Mouse (Mus musculus) olfactory bulb, adult 2 months (tissue): Measurements from ENCODE around the gene Homer2. TPM values are rescaled to one million over a fixed set of nuclear protein-coding genes. Genes with fewer than 3 reads are reported as not detected.

ENCODE experiments used
- H3K27ac ChIP-seq: fragments of 200-500 bp; 2 replicates; pipeline ENCODE4 v1.5.1; 2012; ENCODE audit warnings: low read depth, low read length; ENCODE audit not compliant: insufficient read depth
- H3K4me1 ChIP-seq: fragments of 200-500 bp; 2 replicates; pipeline ENCODE4 v1.6.1; 2012; ENCODE audit warnings: low read length; ENCODE audit not compliant: control insufficient read depth, insufficient read depth
- H3K4me3 ChIP-seq: fragments of 200-500 bp; 2 replicates; pipeline ENCODE4 v1.5.1; 2012; ENCODE audit warnings: mild to moderate bottlenecking, low read depth, low read length, moderate library complexity; ENCODE audit not compliant: insufficient read depth
- CTCF ChIP-seq: fragments of 200-500 bp; IDR thresholded peaks from 2 replicates; pipeline ENCODE4 v1.5.1; 2012; ENCODE audit warnings: low read depth, mild to moderate bottlenecking, low read length, moderate library complexity; ENCODE audit not compliant: insufficient read depth
- POLR2A ChIP-seq: fragments of 200-500 bp; IDR thresholded peaks from 2 replicates; pipeline ENCODE4 v1.6.1; 2012; ENCODE audit warnings: mild to moderate bottlenecking, low read depth, low read length, moderate library complexity; ENCODE audit not compliant: insufficient read depth
- WGBS: fragments of 180-500 bp; shearing (Covaris S2); methylation state at CpG from one replicate; pipeline ENCODE4 v1.1.7; 2018; 5-methylcytosine and 5-hydroxymethylcytosine counted together
- polyA plus RNA-seq: library from polyadenylated mRNA; stranded (reverse); fragments of >200 nt; gene quantifications from 2 replicates; pipeline ENCODE4 v1.2.4, GENCODE M21; 2012; ENCODE audit warnings: low replicate concordance; ENCODE audit not compliant: missing spikeins, insufficient read depth, insufficient read length

Gene Homer2
- polyA plus RNA-seq, 1 experiment: not detected

DNA sequence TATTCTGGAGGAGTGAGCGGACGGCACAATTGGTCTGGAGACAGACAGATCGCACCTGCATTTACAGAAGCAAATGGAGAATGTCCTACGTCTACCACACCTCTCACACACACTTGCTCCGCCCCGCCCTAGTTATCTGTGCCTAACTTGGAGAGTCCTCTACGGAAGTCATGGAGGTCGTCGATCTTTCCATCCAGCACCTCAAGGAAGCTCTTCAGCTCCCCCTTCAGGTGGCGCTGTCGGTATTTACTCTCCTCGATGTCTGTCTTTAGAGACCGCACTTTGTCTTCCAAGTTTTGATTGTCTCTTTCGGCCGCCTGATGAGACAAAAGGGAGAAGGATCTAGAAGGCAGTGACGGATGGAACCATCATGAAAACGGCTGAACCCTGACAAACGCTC lies 97.2 kb downstream of the Homer2 start:
- H3K4me1 ChIP-seq: no peaks in the 10 kb centered on the region
- WGBS: 58% methylated on average over 18 of the region's 18 CpGs
- H3K27ac ChIP-seq: no peak overlapping the region
- TF ChIP-seq POLR2A (no peak), CTCF (peak; percentile 44; the same call in 1 of the 2 replicates)
- H3K4me3 ChIP-seq: no peak overlapping the region

GRCm38 (mm10) chr7:81606452-81606851 lies 100.9 kb downstream of the Homer2 start:
- Histone ChIP-seq H3K27ac (no peak overlapping the region), H3K4me1 (no peaks in the 10 kb centered on the region), H3K4me3 (no peak overlapping the region)
- TF ChIP-seq CTCF (no peak), POLR2A (no peak)
- 57% methylated on average over 5 of the region's 5 CpGs for WGBS

GRCm38 (mm10) chr7:81605489-81605888 lies 101.8 kb downstream of the Homer2 start:
- TF ChIP-seq POLR2A (no peak), CTCF (no peak)
- Histone ChIP-seq H3K27ac (no peak overlapping the region), H3K4me1 (no peaks in the 10 kb centered on the region), H3K4me3 (no peak overlapping the region)
- WGBS: 60% methylated on average over 4 of the region's 4 CpGs

- Histone ChIP-seq H3K27ac (no peak overlapping the region), H3K4me3 (no peak overlapping the region), H3K4me1 (0 out of 2 replicates have a peak, but pooled peaks cover 3% of the 10 kb centered on the region)
- TF ChIP-seq CTCF (no peak), POLR2A (no peak)
- WGBS: 82% methylated on average over 5 of the region's 5 CpGs
Observed at GRCm38 (mm10) chr7:81604991-81605390, 102.3 kb downstream of the Homer2 start.

DNA sequence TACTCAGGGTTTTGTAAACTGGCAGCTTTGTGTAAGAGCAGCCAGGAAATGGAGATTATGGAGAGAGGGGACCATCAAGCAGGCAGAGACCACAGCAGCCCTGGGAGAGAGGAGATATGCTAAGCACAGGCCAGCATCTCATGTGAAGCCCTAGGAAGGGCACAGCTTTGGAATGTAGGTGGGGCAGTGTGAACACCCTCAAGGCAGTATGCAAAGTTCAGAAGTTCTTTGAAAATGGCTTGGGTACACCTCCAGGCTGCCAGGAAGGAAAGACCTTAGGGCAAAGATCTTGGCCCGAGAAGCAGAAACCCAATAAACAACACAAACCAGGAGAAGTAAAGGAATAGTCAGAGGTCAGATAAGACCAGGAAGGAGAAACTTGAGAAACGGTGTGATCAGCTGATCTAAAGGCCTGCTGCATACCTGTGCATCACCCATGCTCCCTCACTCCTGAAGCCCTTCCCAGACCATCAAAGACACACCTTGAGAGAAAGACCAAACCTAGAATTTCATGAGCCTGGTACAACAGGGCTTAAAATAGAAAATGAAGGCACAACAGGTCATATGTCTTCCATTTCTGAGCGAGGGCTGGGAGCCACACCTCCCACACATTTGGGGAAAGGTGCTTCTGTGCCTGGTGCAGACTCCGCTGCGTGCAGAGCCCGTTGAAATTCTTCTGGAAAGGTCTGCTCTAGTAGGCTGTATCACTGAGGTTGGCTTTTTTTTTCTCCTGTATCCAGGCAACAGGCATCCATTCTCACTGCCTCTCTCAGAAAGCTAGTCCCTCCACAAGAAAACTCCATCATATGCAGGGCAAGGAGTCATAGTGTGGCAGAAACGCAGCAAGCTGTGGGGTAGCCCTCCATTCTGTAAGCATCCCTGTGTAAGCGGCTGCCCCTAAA lies 107.7 kb downstream of the Homer2 start:
- no peak overlapping the region for H3K4me3 ChIP-seq
- H3K4me1 ChIP-seq: peaks cover 6% of the 10 kb centered on the region; the same call in 1 of the 2 replicates
- H3K27ac ChIP-seq: 0 out of 2 replicates have a peak overlapping the region, but pooled peaks have one; percentile 2
- 42% methylated on average over 8 of the region's 8 CpGs for WGBS
- TF ChIP-seq CTCF (no peak), POLR2A (no peak)

- TF ChIP-seq POLR2A (no peak), CTCF (no peak)
- H3K4me3 ChIP-seq: no peak overlapping the region
- peaks cover 6% of the 10 kb centered on the region; the same call in 1 of the 2 replicates for H3K4me1 ChIP-seq
- WGBS: 97% methylated on average over 1 of the region's 1 CpGs
- H3K27ac ChIP-seq: no peak overlapping the region
Observed at GRCm38 (mm10) chr7:81597660-81598059, 109.7 kb downstream of the Homer2 start.

DNA sequence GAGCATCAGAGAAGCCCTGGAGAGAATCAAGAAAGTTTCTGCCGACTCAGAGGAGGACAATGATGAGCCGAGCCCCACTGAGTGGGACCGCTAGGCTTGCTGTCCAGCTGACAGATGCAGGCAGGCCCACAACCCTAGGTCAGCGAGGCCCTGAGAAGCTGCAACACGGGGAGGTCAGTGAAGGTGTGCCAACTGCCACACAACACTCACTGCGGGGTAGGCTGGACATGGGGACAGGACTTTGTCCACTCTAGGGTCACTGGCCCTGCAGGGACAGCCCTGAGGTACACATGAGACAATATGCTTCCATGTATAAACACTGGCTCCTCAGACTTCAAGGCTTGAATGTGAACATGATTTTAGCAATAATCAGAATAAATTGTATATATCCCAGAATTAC lies 111.2 kb downstream of the Homer2 start:
- TF ChIP-seq CTCF (no peak), POLR2A (no peak)
- 85% methylated on average over 6 of the region's 6 CpGs for WGBS
- H3K27ac ChIP-seq: no peak overlapping the region
- peaks cover 6% of the 10 kb centered on the region; the same call in 1 of the 2 replicates for H3K4me1 ChIP-seq
- no peak overlapping the region for H3K4me3 ChIP-seq

DNA sequence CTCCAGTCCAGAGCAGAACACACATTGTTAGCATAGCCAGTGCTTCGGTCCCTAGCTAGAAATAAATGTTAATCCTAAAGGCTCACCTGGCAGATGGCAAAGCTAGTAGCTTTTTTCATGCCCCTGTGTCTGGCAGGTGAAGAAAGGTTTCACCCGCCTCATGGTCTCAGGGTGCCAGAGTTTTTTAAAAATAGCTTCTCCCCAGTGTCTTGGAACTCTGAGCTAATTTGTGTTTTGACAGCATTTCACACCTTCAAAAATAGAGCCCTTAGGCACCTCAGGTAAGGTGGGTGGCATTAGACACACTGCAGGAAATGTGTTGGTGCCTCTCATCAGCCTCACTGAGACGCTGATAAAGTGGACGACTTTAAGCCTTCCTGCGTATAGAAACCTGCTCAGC lies 112.3 kb downstream of the Homer2 start:
- TF ChIP-seq POLR2A (no peak), CTCF (no peak)
- WGBS: 84% methylated on average over 5 of the region's 5 CpGs
- Histone ChIP-seq H3K4me3 (no peak overlapping the region), H3K27ac (no peak overlapping the region), H3K4me1 (peaks cover 4% of the 10 kb centered on the region; the same call in 1 of the 2 replicates)

DNA sequence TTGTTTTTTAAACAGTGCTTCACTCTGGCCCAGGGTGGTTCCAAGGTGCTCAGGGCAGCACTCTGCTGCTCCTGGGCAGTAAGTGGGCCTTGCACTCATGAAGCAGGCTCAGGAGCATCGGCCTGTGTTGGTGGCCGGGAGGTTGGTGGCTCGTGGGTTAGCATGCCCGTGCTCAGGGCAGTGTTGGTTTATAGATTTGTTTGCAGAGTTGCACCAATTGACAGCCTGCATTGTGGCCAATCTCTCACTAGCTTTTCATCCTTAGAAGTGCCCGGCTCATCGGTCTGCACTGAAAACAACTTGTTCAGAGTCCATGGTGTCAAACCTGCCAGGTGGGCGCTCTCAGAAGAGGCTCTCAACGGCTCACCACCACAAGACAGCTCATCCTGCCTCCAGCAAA lies 113.9 kb downstream of the Homer2 start:
- 93% methylated on average over 8 of the region's 8 CpGs for WGBS
- TF ChIP-seq CTCF (no peak), POLR2A (no peak)
- Histone ChIP-seq H3K4me1 (no peaks in the 10 kb centered on the region; the same call in 1 of the 2 replicates), H3K4me3 (no peak overlapping the region), H3K27ac (no peak overlapping the region)

DNA sequence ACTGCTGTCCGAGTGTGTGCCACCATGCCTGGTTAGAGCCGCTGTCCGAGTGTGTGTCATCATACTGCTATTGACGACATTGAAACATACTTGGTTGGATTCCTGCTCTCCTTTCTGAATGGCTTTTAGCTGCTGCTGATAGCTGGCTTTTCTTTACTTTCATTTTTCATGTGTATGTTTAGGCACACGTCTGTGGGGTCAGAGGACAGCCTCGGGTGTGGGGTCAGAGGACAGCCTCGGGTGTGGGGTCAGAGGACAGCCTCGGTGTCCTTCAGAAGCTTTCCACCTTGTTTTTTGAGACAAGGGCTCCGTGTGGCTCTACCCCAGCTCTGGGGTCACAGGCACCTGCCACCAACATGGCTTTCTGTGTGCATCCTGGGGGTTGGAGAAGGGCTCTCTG lies 114.6 kb downstream of the Homer2 start:
- 89% methylated on average over 9 of the region's 9 CpGs for WGBS
- TF ChIP-seq POLR2A (no peak), CTCF (no peak)
- H3K27ac ChIP-seq: no peak overlapping the region

More for the DNA sequence above, 114.6 kb downstream of the Homer2 start:
- Histone ChIP-seq H3K4me1 (no peaks in the 10 kb centered on the region; the same call in 1 of the 2 replicates), H3K4me3 (no peak overlapping the region)
